18 mouse cellular contexts compared by ENCODE assay signal in genomic region chr17:14812631-14813030, GRCm38 (mm10).
A peak's percentile ranks its signal among the peaks of the same experiment; 100 is the strongest.
DNase-seq lines count a peak whose midpoint lies in the region; TF ChIP-seq lines count a peak whose summit lies in the region.
"Had no signal": no experiment of that assay in that cellular context is flagged by ENCODE, and none has a peak within 500 bp of the region (broad histone marks: within the 10 kb centered on the region; RNA-seq: fewer than 3 reads in every experiment).

No protein-coding gene starts in this region.

- H3K4me3 ChIP-seq in gastrocnemius, adult 2 months: peak overlapping the region; percentile 25
- H3K4me3 ChIP-seq: forebrain, embryonic 15.5 days; heart, embryonic 10.5 days; hindbrain, embryonic 13.5 days had no signal

- peak overlapping the region; percentile 76 for H3K27ac ChIP-seq in gastrocnemius, adult 2 months
- H3K27ac ChIP-seq: forebrain, embryonic 15.5 days; heart, embryonic 10.5 days; hindbrain, embryonic 13.5 days; hindbrain, postnatal 0 days had no signal

- no peak for TF ChIP-seq CTCF in gastrocnemius, adult 2 months (IDR thresholded peaks at IDR 0.05)

- DNase-seq in gastrocnemius, adult 2 months: peak; percentile 56
- no peak for DNase-seq in gastrocnemius, postnatal 36 days
- peak; percentile 9 for DNase-seq in R1 (ENCODE audit: low read depth, low spot score)
- DNase-seq in gastrocnemius, postnatal 10 days: peak; percentile 19
- peak; percentile 36 for DNase-seq in skeletal muscle tissue, adult 2 months (ENCODE audit: low read depth, low spot score)
- no peak for DNase-seq in lung, postnatal 14 days
- no peak for DNase-seq in adrenal gland, postnatal 36 days
- DNase-seq: adrenal gland, adult 8-10 months; cerebellum, adult 11 months; cerebellum, adult 8-10 months; cerebellum, postnatal 14 days; heart, adult 18-20 months; heart, postnatal 14 days; kidney, adult 11 months had no signal

- intact Hi-C loops in gastrocnemius, adult 2 months (cut with DNase I): no loop called here
- intact Hi-C loops in gastrocnemius, postnatal 36 days (cut with DNase I): no loop called here

Comparison
In these comparisons a context has a peak if more than half of its experiments do, and no peak if none do; other contexts are left out.
1. DNase-seq: peak in gastrocnemius, adult 2 months (single experiment), R1 (single experiment), gastrocnemius, postnatal 10 days (single experiment) and skeletal muscle tissue, adult 2 months (single experiment); none in gastrocnemius, postnatal 36 days (0 of 2), lung, postnatal 14 days (single experiment) and adrenal gland, postnatal 36 days (0 of 2).